9 mouse cellular contexts compared by ENCODE assay signal in the genomic region with DNA sequence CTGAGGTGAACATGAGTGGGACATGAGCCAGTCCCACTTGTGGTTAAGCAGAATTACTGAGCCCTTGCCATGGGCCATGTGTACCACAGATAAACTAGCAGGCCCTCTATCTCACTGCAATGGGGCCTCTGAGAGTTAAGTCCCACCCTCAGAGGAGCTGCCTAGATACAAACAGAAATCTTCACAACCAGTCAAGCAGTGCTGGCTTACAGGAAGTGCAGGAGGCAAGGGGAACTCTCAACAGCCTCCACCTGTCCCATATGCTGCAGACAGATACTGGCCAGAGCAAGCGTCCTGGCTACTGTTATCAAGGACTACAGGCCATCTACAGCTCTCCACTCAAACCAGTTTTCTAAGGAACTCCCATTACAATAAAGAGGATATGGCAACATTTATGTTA. TPM values are rescaled to one million over a fixed set of nuclear protein-coding genes. Genes with fewer than 3 reads are reported as not detected.
DNase-seq lines count a peak whose midpoint lies in the region; ATAC-seq lines count a peak whose summit lies in the region.
"Had no signal": no experiment of that assay in that cellular context is flagged by ENCODE, and none has a peak within 500 bp of the region (broad histone marks: within the 10 kb centered on the region; RNA-seq: fewer than 3 reads in every experiment).

No protein-coding gene starts in this region.

- H3K27me3 ChIP-seq in megakaryocyte, embryonic 14.5 days (replicated peaks): no peaks in the 10 kb centered on the region
- no peaks in the 10 kb centered on the region for H3K27me3 ChIP-seq in forebrain, embryonic 13.5 days

- DNase-seq in embryo, embryonic 10 days (ENCODE audit: low spot score): peak; percentile 24
- no peak for DNase-seq in embryo, embryonic 11 days
- peak; percentile 86 for DNase-seq in 416B (ENCODE audit: low read depth)
- no peak for DNase-seq in cerebellum, postnatal 4 days (ENCODE audit: low spot score in 2 of 2)
- DNase-seq in kidney, adult 11 months: no peak

- H3K27ac ChIP-seq in forebrain, embryonic 13.5 days: no peak overlapping the region

- no peak overlapping the region for H3K4me2 ChIP-seq in forebrain, embryonic 13.5 days

- H3K4me3 ChIP-seq in megakaryocyte, embryonic 14.5 days (replicated peaks): peak overlapping the region; percentile 55
- no peak overlapping the region for H3K4me3 ChIP-seq in forebrain, embryonic 13.5 days
- H3K4me3 ChIP-seq: myocyte had no signal

- 76% methylated on average over 1 of the region's 1 CpGs for WGBS in forebrain, embryonic 13.5 days

- peaks cover 95% of the 10 kb centered on the region for H3K4me1 ChIP-seq in megakaryocyte, embryonic 14.5 days
- peaks cover 35% of the 10 kb centered on the region for H3K4me1 ChIP-seq in forebrain, embryonic 13.5 days

- no peaks in the 10 kb centered on the region for H3K9me3 ChIP-seq in megakaryocyte, embryonic 14.5 days
- no peaks in the 10 kb centered on the region for H3K9me3 ChIP-seq in forebrain, embryonic 13.5 days (replicated peaks)

- peak; percentile 79 for ATAC-seq in erythroblast, adult 5-6 weeks (replicated peaks; ENCODE audit: low FRiP score, poor library complexity, severe bottlenecking)
- ATAC-seq in forebrain, embryonic 13.5 days: no peak

- H3K9ac ChIP-seq in forebrain, embryonic 13.5 days: no peak overlapping the region

- no peaks in the 10 kb centered on the region for H3K36me3 ChIP-seq in megakaryocyte, embryonic 14.5 days (replicated peaks; ENCODE audit: low read length)
- no peaks in the 10 kb centered on the region for H3K36me3 ChIP-seq in forebrain, embryonic 13.5 days (ENCODE audit: poor library complexity, severe bottlenecking)

RNA-seq across cellular contexts. Expression of gene Tmem131, which starts 23.7 kb away (rescaled TPM):
- 214 and 220 TPM in 2 replicates for total RNA-seq in erythroblast, adult 5-6 weeks (2015; ENCODE audit: low replicate concordance)
- total RNA-seq in erythroblast, adult 5-6 weeks (2017; ENCODE audit: low replicate concordance): 159 and 168 TPM in 2 replicates
- polyA plus RNA-seq in megakaryocyte, embryonic 14.5 days (2012; ENCODE audit: insufficient read depth, low replicate concordance): 12.1 and 14.4 TPM in 2 replicates
- 12.0 and 12.6 TPM in 2 replicates for polyA plus RNA-seq in forebrain, embryonic 13.5 days (2015; fragmentation: Nextera tagmentation; extraction: Ambion mirVana)

Comparison
In these comparisons a context has a peak if more than half of its experiments do, and no peak if none do; other contexts are left out.
1. DNase-seq: peak in embryo, embryonic 10 days (single experiment) and 416B (single experiment); none in embryo, embryonic 11 days (single experiment), cerebellum, postnatal 4 days (0 of 2) and kidney, adult 11 months (single experiment).